Mouse (Mus musculus) intestine, embryonic 14.5 days (tissue): ENCODE data around the gene 1110025L11Rik. TPM values are rescaled to one million over a fixed set of nuclear protein-coding genes. Genes with fewer than 3 reads are reported as not detected.
"Not testable (repeated sequence)": the region's sequence is repeated elsewhere in the genome, so short reads cannot be mapped to it uniquely, and the experiment has no call there.

Experiments
- ATAC-seq: fragments of 200-750 bp; cut with Nextera tagmentation; replicated peaks from 2 replicates; pipeline ENCODE4 v1.8.0; 2017; ENCODE audit warnings: low read depth, moderate number of reproducible peaks, moderate TSS enrichment, moderate library complexity; ENCODE audit not compliant: low FRiP score, low TSS enrichment
- DNase-seq: peaks from one replicate; pipeline ENCODE4 v3.0.0-alpha.2; 2018; ENCODE audit warnings: low spot score
- H3K27ac ChIP-seq: fragments of 300-500 bp; sonication (generic); 2 replicates; pipeline ENCODE4 v1.5.1; 2014; ENCODE audit warnings: low read depth, mild to moderate bottlenecking, control low read depth
- H3K27me3 ChIP-seq: fragments of 300-500 bp; sonication (generic); replicated peaks from 2 replicates; pipeline ENCODE4 v1.6.1; 2014; ENCODE audit warnings: low read length, control low read depth; ENCODE audit not compliant: control insufficient read depth, insufficient read depth
- H3K36me3 ChIP-seq: fragments of 300-500 bp; sonication (generic); 2 replicates; pipeline ENCODE4 v1.6.1; 2014; ENCODE audit warnings: low read length, control low read depth; ENCODE audit not compliant: control insufficient read depth, insufficient read depth
- H3K4me1 ChIP-seq: fragments of 300-500 bp; sonication (generic); replicated peaks from 2 replicates; pipeline ENCODE4 v1.6.1; 2014; ENCODE audit warnings: low read length, control low read depth, mixed read lengths; ENCODE audit not compliant: control insufficient read depth, insufficient read depth
- H3K4me2 ChIP-seq: fragments of 300-500 bp; sonication (generic); 2 replicates; pipeline ENCODE4 v1.6.1; 2014; ENCODE audit warnings: low read length
- H3K4me3 ChIP-seq: fragments of 300-500 bp; sonication (generic); 2 replicates; pipeline ENCODE4 v1.5.1; 2014; ENCODE audit warnings: low read depth, low read length, control low read depth, mixed read lengths
- H3K9ac ChIP-seq: fragments of 300-500 bp; sonication (generic); 2 replicates; pipeline ENCODE4 v1.6.1; 2014; ENCODE audit warnings: mild to moderate bottlenecking, low read length
- H3K9me3 ChIP-seq: fragments of 300-500 bp; sonication (generic); 2 replicates; pipeline ENCODE4 v1.6.1; 2016; ENCODE audit warnings: low read length, control low read depth; ENCODE audit not compliant: control insufficient read depth
- WGBS: fragments of 180-500 bp; shearing (Covaris S2); extraction: QIAGEN DNeasy Blood & Tissue Kit; methylation state at CpG from one replicate; pipeline ENCODE4 v1.1.7; 2014; 5-methylcytosine and 5-hydroxymethylcytosine counted together
- polyA plus RNA-seq: library from polyadenylated mRNA; unstranded; fragments of >200 nt; fragmentation: Nextera tagmentation; extraction: Ambion mirVana; gene quantifications from 2 replicates; pipeline ENCODE4 v1.2.1, GENCODE M21; 2014

The 1110025L11Rik gene
- not detected in 2 replicates for polyA plus RNA-seq

DNA sequence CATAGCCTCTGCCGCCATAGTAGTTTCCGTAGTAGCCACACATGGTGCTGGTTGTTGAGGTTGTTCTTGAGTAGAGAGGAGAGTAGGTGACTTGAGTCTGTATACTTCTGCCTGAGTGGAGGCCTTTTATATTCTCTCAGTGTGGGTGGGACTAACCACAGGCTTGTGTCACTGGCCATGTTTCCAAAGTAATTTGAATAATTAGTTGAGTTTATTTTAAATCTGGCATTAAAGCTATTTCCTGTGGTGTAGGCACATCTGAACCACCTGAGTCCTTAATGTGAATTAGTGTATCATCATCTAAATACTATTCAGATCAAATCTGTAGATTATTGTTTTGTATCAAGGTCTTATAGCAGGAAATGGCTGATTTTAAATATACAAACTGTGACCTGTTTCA, at the start of gene 1110025L11Rik:
1110025L11Rik (minus strand) TSS at position 101 of the 400 bp plus-strand sequence.
- ATAC-seq: not testable (repeated sequence)
- no CpG with 5 or more reads among the region's 2 CpGs for WGBS

DNA sequence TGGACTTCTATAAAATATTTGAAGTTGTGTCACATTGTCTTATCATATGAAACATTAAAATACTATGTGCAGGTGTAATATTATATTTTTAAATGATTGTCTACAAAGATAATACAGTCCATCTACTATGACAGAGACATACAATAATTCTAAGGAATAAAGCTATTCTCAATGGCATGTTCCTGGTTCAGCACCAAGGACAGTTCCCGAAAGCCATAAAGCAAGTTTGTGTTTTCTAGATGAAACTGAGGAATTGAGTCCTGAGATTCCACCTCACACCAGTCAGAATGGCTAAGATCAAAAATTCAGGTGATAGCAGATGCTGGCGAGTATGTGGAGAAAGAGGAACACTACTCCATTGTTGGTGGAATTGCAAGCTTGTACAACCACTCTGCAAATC, 7.2 kb upstream of the 1110025L11Rik start:
- H3K27me3 ChIP-seq, H3K4me3 ChIP-seq, H3K9ac ChIP-seq, H3K4me2 ChIP-seq, ATAC-seq, H3K27ac ChIP-seq, H3K4me1 ChIP-seq, H3K36me3 ChIP-seq, H3K9me3 ChIP-seq: not testable (repeated sequence)
- 60% methylated on average over 2 of the region's 2 CpGs for WGBS
- DNase-seq: peak; percentile 53

More for the DNA sequence above, at the start of gene 1110025L11Rik:
- H3K27ac ChIP-seq, H3K36me3 ChIP-seq, DNase-seq, H3K9me3 ChIP-seq, H3K4me1 ChIP-seq, H3K4me3 ChIP-seq, H3K9ac ChIP-seq, H3K4me2 ChIP-seq, H3K27me3 ChIP-seq: not testable (repeated sequence)

DNA sequence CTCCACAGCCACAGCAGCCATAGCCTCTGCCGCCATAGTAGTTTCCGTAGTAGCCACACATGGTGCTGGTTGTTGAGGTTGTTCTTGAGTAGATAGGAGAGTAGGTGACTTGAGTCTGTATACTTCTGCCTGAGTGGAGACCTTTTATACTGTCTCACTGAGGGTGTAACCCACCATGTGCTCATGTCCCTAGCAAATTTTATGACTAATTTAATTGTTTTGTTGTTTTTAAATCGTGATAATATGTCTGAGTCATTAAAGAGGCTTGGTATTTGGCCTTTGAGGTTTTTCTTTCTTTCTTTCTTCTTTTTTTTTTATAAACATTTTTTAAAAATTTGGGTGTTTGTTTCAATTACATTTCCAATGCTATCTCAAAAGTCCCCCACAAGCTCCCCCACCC, 16.0 kb downstream of the 1110025L11Rik start, which contains the start of gene Krtap6-5:
Krtap6-5 (minus strand) TSS at position 101 of the 400 bp plus-strand sequence.
- H3K27ac ChIP-seq: no peak within 1 kb of the TSS
- no peak within 1 kb of the TSS for H3K4me2 ChIP-seq
- ATAC-seq: no peak
- H3K4me1 ChIP-seq: no peaks in the 10 kb centered on the region
- H3K27me3 ChIP-seq: no peaks in the 10 kb centered on the region
- H3K36me3 ChIP-seq: no peaks in the 10 kb centered on the region
- H3K9me3 ChIP-seq: no peaks in the 10 kb centered on the region
- DNase-seq: no peak
- H3K4me3 ChIP-seq: no peak within 1 kb of the TSS
- H3K9ac ChIP-seq: no peak within 1 kb of the TSS
- 87% methylated on average over 3 of the region's 3 CpGs for WGBS

DNA sequence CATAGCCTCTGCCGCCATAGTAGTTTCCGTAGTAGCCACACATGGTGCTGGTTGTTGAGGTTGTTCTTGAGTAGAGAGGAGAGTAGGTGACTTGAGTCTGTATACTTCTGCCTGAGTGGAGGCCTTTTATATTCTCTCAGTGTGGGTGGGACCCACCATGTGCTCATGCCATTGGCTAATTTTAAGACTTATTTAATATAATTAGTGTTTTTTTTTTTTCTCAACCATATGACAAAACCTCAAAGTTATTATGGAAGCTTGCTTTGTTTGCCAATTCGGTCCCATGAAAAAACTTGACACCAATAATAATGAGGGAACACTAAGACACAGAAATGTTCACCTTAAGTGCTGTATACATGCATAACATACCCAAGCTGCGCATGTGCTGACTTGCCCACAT, 22.4 kb downstream of the 1110025L11Rik start, which contains the start of gene Gm10228:
Gm10228 (minus strand) TSS at position 101 of the 400 bp plus-strand sequence.
- H3K4me2 ChIP-seq, H3K4me1 ChIP-seq, DNase-seq, H3K9me3 ChIP-seq, H3K27me3 ChIP-seq, H3K9ac ChIP-seq, H3K4me3 ChIP-seq, H3K27ac ChIP-seq, ATAC-seq, H3K36me3 ChIP-seq: not testable (repeated sequence)
- 87% methylated on average over 2 of the region's 4 CpGs for WGBS

- 88% methylated on average over 3 of the region's 3 CpGs for WGBS
- H3K4me3 ChIP-seq, H3K36me3 ChIP-seq, H3K4me1 ChIP-seq, H3K27ac ChIP-seq, H3K9ac ChIP-seq, DNase-seq, H3K9me3 ChIP-seq, H3K27me3 ChIP-seq, ATAC-seq, H3K4me2 ChIP-seq: not testable (repeated sequence)
Measured at GRCm38 (mm10) chr16:89031399-89031798, 32.4 kb downstream of the 1110025L11Rik start, which contains the start of gene Krtap6-1. Gene Krtap6-1, plus strand, starts transcription at chr16:89031699.

GRCm38 (mm10) chr16:89014984-89015383, 48.8 kb downstream of the 1110025L11Rik start, which contains the start of gene Gm10229:
Gene Gm10229, plus strand, starts transcription at chr16:89015284.
- H3K27ac ChIP-seq, H3K9me3 ChIP-seq, DNase-seq, ATAC-seq, H3K4me1 ChIP-seq, H3K4me2 ChIP-seq, H3K4me3 ChIP-seq, H3K36me3 ChIP-seq, H3K9ac ChIP-seq, H3K27me3 ChIP-seq: not testable (repeated sequence)
- 94% methylated on average over 1 of the region's 3 CpGs for WGBS

GRCm38 (mm10) chr16:89013973-89014372, 49.8 kb downstream of the 1110025L11Rik start:
- Histone ChIP-seq H3K27ac (no peak overlapping the region), H3K9ac (no peak overlapping the region), H3K4me2 (no peak overlapping the region), H3K9me3 (no peaks in the 10 kb centered on the region), H3K4me1 (no peaks in the 10 kb centered on the region), H3K36me3 (no peaks in the 10 kb centered on the region), H3K4me3 (no peak overlapping the region), H3K27me3 (no peaks in the 10 kb centered on the region)
- ATAC-seq (no peak), DNase-seq (no peak)
- WGBS: 96% methylated on average over 3 of the region's 3 CpGs

Other genes starting within 250 kb of the 1110025L11Rik start
- gene Krtap15, start 243.8 kb downstream of the 1110025L11Rik start, polyA plus RNA-seq: not detected in 2 replicates
- not detected in 2 replicates for gene Krtap14, start 237.9 kb downstream of the 1110025L11Rik start, polyA plus RNA-seq
- gene Krtap19-1, start 194.6 kb downstream of the 1110025L11Rik start, polyA plus RNA-seq: not detected in 2 replicates
- gene Krtap19-2, start 189.7 kb downstream of the 1110025L11Rik start, polyA plus RNA-seq: not detected in 2 replicates
- not detected in 2 replicates for gene Krtap19-3, start 186.0 kb downstream of the 1110025L11Rik start, polyA plus RNA-seq
- gene Krtap19-4, start 178.9 kb downstream of the 1110025L11Rik start, polyA plus RNA-seq: not detected in 2 replicates
- gene Krtap19-5, start 167.5 kb downstream of the 1110025L11Rik start, polyA plus RNA-seq: not detected in 2 replicates
- not detected in 2 replicates for gene Krtap19-9b, start 131.7 kb downstream of the 1110025L11Rik start, polyA plus RNA-seq
- not detected in 2 replicates for gene Krtap16-3, start 101.1 kb downstream of the 1110025L11Rik start, polyA plus RNA-seq
- gene Krtap22-2, start 53.2 kb downstream of the 1110025L11Rik start, polyA plus RNA-seq: not detected in 2 replicates
- not detected in 2 replicates for gene Gm10229, start 48.7 kb downstream of the 1110025L11Rik start, polyA plus RNA-seq
- gene Krtap6-1, start 32.3 kb downstream of the 1110025L11Rik start, polyA plus RNA-seq: not detected in 2 replicates
- gene Gm10228, start 22.5 kb downstream of the 1110025L11Rik start, polyA plus RNA-seq: not detected in 2 replicates
- gene Krtap6-5, start 16.1 kb downstream of the 1110025L11Rik start, polyA plus RNA-seq: not detected in 2 replicates
- gene Krtap6-3, start 20.0 kb upstream of the 1110025L11Rik start, polyA plus RNA-seq: not detected in 2 replicates
- gene Gm6358, start 76.8 kb upstream of the 1110025L11Rik start, polyA plus RNA-seq: not detected in 2 replicates
- gene Gm10061, start 87.1 kb upstream of the 1110025L11Rik start, polyA plus RNA-seq: not detected in 2 replicates
- not detected in 2 replicates for gene Gm9789, start 94.0 kb upstream of the 1110025L11Rik start, polyA plus RNA-seq
- gene Gm7735, start 105.5 kb upstream of the 1110025L11Rik start, polyA plus RNA-seq: not detected in 2 replicates
- gene 1110057P08Rik, start 110.7 kb upstream of the 1110025L11Rik start, polyA plus RNA-seq: not detected in 2 replicates
- not detected in 2 replicates for gene Krtap20-2, start 141.9 kb upstream of the 1110025L11Rik start, polyA plus RNA-seq